Mouse (Mus musculus) kidney, postnatal 0 days (tissue): ENCODE measurements at regions not wholly inside any gene's neighbourhood (a gene's known extent, or its start where the extent isn't known, plus 50 kb on each side); places are given as distances from the start of the nearest gene placed in this dataset.

Experiments used
- ATAC-seq: fragments of 200-750 bp; cut with Nextera tagmentation; replicated peaks from 2 replicates; pipeline ENCODE4 v1.8.0; 2017; ENCODE audit warnings: low read depth, moderate number of reproducible peaks, moderate TSS enrichment, moderate library complexity; ENCODE audit not compliant: low FRiP score
- DNase-seq: peaks from one replicate; pipeline ENCODE4 v3.0.0-alpha.2; 2016; ENCODE audit warnings: low spot score
- H3K27ac ChIP-seq: fragments of 300-500 bp; sonication (generic); 2 replicates; pipeline ENCODE4 v1.5.1; 2014; ENCODE audit warnings: mild to moderate bottlenecking
- H3K27me3 ChIP-seq: fragments of 300-500 bp; sonication (generic); 2 replicates; pipeline ENCODE4 v1.6.1; 2014; ENCODE audit warnings: low read length, mixed read lengths; ENCODE audit not compliant: insufficient read depth
- H3K36me3 ChIP-seq: fragments of 300-500 bp; sonication (generic); 2 replicates; pipeline ENCODE4 v1.6.1; 2014; ENCODE audit warnings: low read length, mixed read lengths; ENCODE audit not compliant: insufficient read depth
- H3K4me1 ChIP-seq: fragments of 300-500 bp; sonication (generic); replicated peaks from 2 replicates; pipeline ENCODE4 v1.6.1; 2014; ENCODE audit warnings: antibody characterized with exemption, low read length, mixed read lengths; ENCODE audit not compliant: insufficient read depth
- H3K4me2 ChIP-seq: fragments of 300-500 bp; sonication (generic); 2 replicates; pipeline ENCODE4 v1.6.1; 2014; ENCODE audit warnings: mild to moderate bottlenecking, low read length, moderate library complexity, mixed read lengths
- H3K4me3 ChIP-seq: fragments of 300-500 bp; sonication (generic); replicated peaks from 2 replicates; pipeline ENCODE4 v1.5.1; 2014; ENCODE audit warnings: low read depth, low read length
- H3K9ac ChIP-seq: fragments of 300-500 bp; sonication (generic); 2 replicates; pipeline ENCODE4 v1.6.1; 2014; ENCODE audit warnings: low read depth, low read length
- H3K9me3 ChIP-seq: fragments of 300-500 bp; sonication (generic); replicated peaks from 2 replicates; pipeline ENCODE4 v1.6.1; 2016; ENCODE audit warnings: low read length, inconsistent platforms, mixed read lengths
- CTCF ChIP-seq: IDR thresholded peaks from 2 replicates; pipeline ENCODE4 v1.5.1; 2016; ENCODE audit warnings: antibody characterized with exemption, low read depth, mild to moderate bottlenecking, moderate library complexity
- WGBS: fragments of 180-500 bp; shearing (Covaris S2); extraction: QIAGEN DNeasy Blood & Tissue Kit; methylation state at CpG from one replicate; pipeline ENCODE4 v1.1.7; 2014; 5-methylcytosine and 5-hydroxymethylcytosine counted together

GRCm38 (mm10) chr2:45713997-45714396, 596.8 kb upstream of the Zeb2 start:
- Histone ChIP-seq H3K4me2 (no peak overlapping the region), H3K27ac (no peak overlapping the region), H3K9ac (no peak overlapping the region), H3K4me1 (no peaks in the 10 kb centered on the region), H3K4me3 (no peak overlapping the region), H3K9me3 (no peaks in the 10 kb centered on the region), H3K27me3 (no peaks in the 10 kb centered on the region), H3K36me3 (no peaks in the 10 kb centered on the region)
- WGBS, result 77% methylated on average over 4 of the region's 4 CpGs
- ATAC-seq (no peak), DNase-seq (no peak)
- TF ChIP-seq CTCF, result no peak

- Histone ChIP-seq H3K27ac (no peak overlapping the region), H3K4me3 (no peak overlapping the region)
- no peak for ATAC-seq
These were observed 589.8 kb upstream of the Zeb2 start for GRCm38 (mm10) chr2:45707026-45707425.

GRCm38 (mm10) chr2:45702511-45702910, 585.3 kb upstream of the Zeb2 start:
- no peak overlapping the region for H3K9ac ChIP-seq
- no peaks in the 10 kb centered on the region for H3K4me1 ChIP-seq
- no peak for TF ChIP-seq CTCF
- no peaks in the 10 kb centered on the region for H3K36me3 ChIP-seq
- H3K4me3 ChIP-seq, result no peak overlapping the region
- no peaks in the 10 kb centered on the region for H3K27me3 ChIP-seq
- ATAC-seq (no peak), DNase-seq (peak; percentile 59)
- no peaks in the 10 kb centered on the region for H3K9me3 ChIP-seq
- no peak overlapping the region for H3K4me2 ChIP-seq
- no peak overlapping the region for H3K27ac ChIP-seq

More at GRCm38 (mm10) chr2:45707026-45707425, 589.8 kb upstream of the Zeb2 start:
- TF ChIP-seq CTCF, result no peak
- Histone ChIP-seq H3K9me3 (no peaks in the 10 kb centered on the region), H3K4me2 (no peak overlapping the region), H3K36me3 (no peaks in the 10 kb centered on the region), H3K4me1 (no peaks in the 10 kb centered on the region), H3K27me3 (no peaks in the 10 kb centered on the region), H3K9ac (no peak overlapping the region)
- no peak for DNase-seq

GRCm38 (mm10) chr2:45700578-45700977, 583.4 kb upstream of the Zeb2 start:
- H3K4me2 ChIP-seq, result no peak overlapping the region
- no peaks in the 10 kb centered on the region for H3K27me3 ChIP-seq
- WGBS, result 34% methylated on average over 1 of the region's 1 CpGs
- TF ChIP-seq CTCF, result peak; percentile 28; the same call in 1 of the 2 replicates
- H3K36me3 ChIP-seq, result no peaks in the 10 kb centered on the region
- H3K27ac ChIP-seq, result no peak overlapping the region
- H3K4me3 ChIP-seq, result no peak overlapping the region
- DNase-seq (peak; percentile 71), ATAC-seq (no peak)
- no peak overlapping the region for H3K9ac ChIP-seq
- no peaks in the 10 kb centered on the region for H3K4me1 ChIP-seq
- no peaks in the 10 kb centered on the region for H3K9me3 ChIP-seq

GRCm38 (mm10) chr2:45693291-45694020, 576.3 kb upstream of the Zeb2 start:
- H3K27ac ChIP-seq, result no peak overlapping the region
- ATAC-seq (no peak), DNase-seq (no peak)
- H3K9me3 ChIP-seq, result no peaks in the 10 kb centered on the region
- H3K4me2 ChIP-seq, result no peak overlapping the region
- H3K4me1 ChIP-seq, result no peaks in the 10 kb centered on the region
- no peak for TF ChIP-seq CTCF
- WGBS, result 69% methylated on average over 8 of the region's 8 CpGs
- H3K27me3 ChIP-seq, result no peaks in the 10 kb centered on the region
- H3K4me3 ChIP-seq, result no peak overlapping the region
- H3K9ac ChIP-seq, result no peak overlapping the region
- H3K36me3 ChIP-seq, result no peaks in the 10 kb centered on the region

GRCm38 (mm10) chr2:45692819-45693218, 575.6 kb upstream of the Zeb2 start:
- Histone ChIP-seq H3K27me3 (no peaks in the 10 kb centered on the region), H3K4me1 (no peaks in the 10 kb centered on the region), H3K36me3 (no peaks in the 10 kb centered on the region), H3K27ac (no peak overlapping the region), H3K4me2 (no peak overlapping the region), H3K4me3 (no peak overlapping the region), H3K9ac (no peak overlapping the region), H3K9me3 (no peaks in the 10 kb centered on the region)
- ATAC-seq, result no peak
- WGBS, result 77% methylated on average over 1 of the region's 1 CpGs
- no peak for DNase-seq
- no peak for TF ChIP-seq CTCF

GRCm38 (mm10) chr2:45688996-45689395, 571.8 kb upstream of the Zeb2 start:
- DNase-seq, result no peak
- Histone ChIP-seq H3K36me3 (no peaks in the 10 kb centered on the region), H3K9ac (no peak overlapping the region), H3K4me1 (no peaks in the 10 kb centered on the region), H3K9me3 (no peaks in the 10 kb centered on the region), H3K4me3 (no peak overlapping the region), H3K4me2 (no peak overlapping the region), H3K27me3 (no peaks in the 10 kb centered on the region), H3K27ac (no peak overlapping the region)
- 83% methylated on average over 1 of the region's 1 CpGs for WGBS
- no peak for TF ChIP-seq CTCF
- ATAC-seq, result no peak
